Mouse (Mus musculus) lung, embryonic 15.5 days (tissue): ENCODE measurements around the gene G430095P16Rik. TPM values are rescaled to one million over a fixed set of nuclear protein-coding genes. Genes with fewer than 3 reads are reported as not detected.
A peak's percentile ranks its signal among the peaks of the same experiment; 100 is the strongest.

Experiments used
- ATAC-seq: fragments of 200-750 bp; cut with Nextera tagmentation; 2 replicates; pipeline ENCODE4 v1.8.0; 2017; ENCODE audit warnings: moderate number of reproducible peaks, borderline replicate concordance; ENCODE audit not compliant: low FRiP score, low TSS enrichment; ENCODE audit errors: extremely low read depth
- H3K27ac ChIP-seq: fragments of 300-500 bp; sonication (generic); 2 replicates; pipeline ENCODE4 v1.5.1; 2015; ENCODE audit warnings: moderate library complexity, mild to moderate bottlenecking, inconsistent platforms
- H3K27me3 ChIP-seq: fragments of 300-500 bp; sonication (generic); 2 replicates; pipeline ENCODE4 v1.6.1; 2015; ENCODE audit warnings: inconsistent platforms
- H3K36me3 ChIP-seq: fragments of 300-500 bp; sonication (generic); 2 replicates; pipeline ENCODE4 v1.6.1; 2015; ENCODE audit warnings: inconsistent platforms
- H3K4me1 ChIP-seq: fragments of 300-500 bp; sonication (generic); 2 replicates; pipeline ENCODE4 v1.6.1; 2015; ENCODE audit warnings: inconsistent platforms
- H3K4me2 ChIP-seq: fragments of 300-500 bp; sonication (generic); 2 replicates; pipeline ENCODE4 v1.6.1; 2015; ENCODE audit warnings: inconsistent platforms, mild to moderate bottlenecking, moderate library complexity
- H3K4me3 ChIP-seq: fragments of 300-500 bp; sonication (generic); 2 replicates; pipeline ENCODE4 v1.5.1; 2015; ENCODE audit warnings: mild to moderate bottlenecking, inconsistent platforms
- H3K9ac ChIP-seq: fragments of 300-500 bp; sonication (generic); 2 replicates; pipeline ENCODE4 v1.6.1; 2015; ENCODE audit warnings: inconsistent platforms
- H3K9me3 ChIP-seq: fragments of 300-500 bp; sonication (generic); 2 replicates; pipeline ENCODE4 v1.6.1; 2016; ENCODE audit warnings: inconsistent platforms
- WGBS: fragments of 180-500 bp; shearing (Covaris S2); methylation state at CpG from one replicate; pipeline ENCODE4 v1.1.7; 2015; 5-methylcytosine and 5-hydroxymethylcytosine counted together
- polyA plus RNA-seq: library from polyadenylated mRNA; unstranded; fragments of >200 nt; fragmentation: Nextera tagmentation; extraction: Ambion mirVana; gene quantifications from 2 replicates; pipeline ENCODE4 v1.2.1, GENCODE M21; 2015

Gene G430095P16Rik
- polyA plus RNA-seq, result 3.4 and 4.4 TPM in 2 replicates

DNA sequence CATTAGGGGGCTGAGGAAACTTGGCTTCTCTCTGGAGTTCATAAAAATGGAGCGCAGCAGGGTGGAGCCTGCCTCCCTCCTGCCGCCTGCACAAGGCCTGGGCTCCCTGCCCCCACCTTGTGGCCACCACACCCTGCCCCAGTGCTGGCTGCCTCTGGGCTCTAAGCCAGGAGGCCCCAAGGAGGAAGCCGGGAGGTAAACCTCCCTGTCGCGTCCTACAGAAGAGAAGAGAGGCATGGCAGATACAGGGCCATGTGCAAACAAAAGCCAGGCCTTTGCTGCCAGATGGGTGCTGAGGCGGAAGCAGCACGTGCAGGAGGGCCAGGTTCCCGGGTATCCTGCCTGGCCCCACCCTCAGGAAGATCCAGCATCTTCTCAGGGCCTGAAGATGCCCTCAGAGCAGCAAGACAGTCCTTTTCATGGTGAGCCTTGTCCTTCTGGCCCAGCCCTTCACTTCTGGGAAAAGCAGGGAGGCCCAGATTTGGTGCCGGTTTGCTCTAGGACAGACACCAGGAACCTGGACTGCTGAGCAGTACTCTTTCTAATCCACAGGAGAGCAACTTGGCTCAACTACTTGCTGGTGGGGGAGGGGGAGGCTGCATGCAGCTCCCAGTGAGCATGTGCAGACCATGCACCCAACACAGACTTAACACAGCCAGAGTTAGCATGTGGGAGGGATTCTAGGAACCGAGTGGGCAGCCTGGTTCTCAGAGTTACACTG lies at the start of gene G430095P16Rik:
TSS of gene G430095P16Rik (plus strand) at position 158 of the 721 bp plus-strand sequence.
- Histone ChIP-seq H3K36me3 (peaks cover 54% of the 10 kb centered on the region), H3K4me3 (peak within 1 kb of the TSS; percentile 8; the same call in 1 of the 2 replicates), H3K4me2 (peak within 1 kb of the TSS; percentile 38), H3K27ac (peak within 1 kb of the TSS; percentile 98), H3K9ac (peak within 1 kb of the TSS; percentile 23), H3K9me3 (no peaks in the 10 kb centered on the region), H3K27me3 (no peaks in the 10 kb centered on the region), H3K4me1 (peaks cover 83% of the 10 kb centered on the region)
- ATAC-seq, result peak; percentile 88
- 2% methylated on average over 10 of the region's 10 CpGs for WGBS

- WGBS, result 88% methylated on average over 5 of the region's 5 CpGs
- H3K4me1 ChIP-seq, result no peaks in the 10 kb centered on the region
- H3K36me3 ChIP-seq, result peaks cover 48% of the 10 kb centered on the region
Measured at GRCm38 (mm10) chr8:84677305-84677704, 45.5 kb upstream of the G430095P16Rik start.

GRCm38 (mm10) chr8:84681476-84681875 lies 41.3 kb upstream of the G430095P16Rik start:
- no peak overlapping the region for H3K4me3 ChIP-seq
- 78% methylated on average over 2 of the region's 2 CpGs for WGBS
- peaks cover 16% of the 10 kb centered on the region for H3K4me1 ChIP-seq
- no peak overlapping the region for H3K4me2 ChIP-seq
- no peak overlapping the region for H3K9ac ChIP-seq
- H3K36me3 ChIP-seq, result peaks cover 18% of the 10 kb centered on the region; the same call in 1 of the 2 replicates
- no peak for ATAC-seq
- no peak overlapping the region for H3K27ac ChIP-seq
- H3K27me3 ChIP-seq, result no peaks in the 10 kb centered on the region
- no peaks in the 10 kb centered on the region for H3K9me3 ChIP-seq

More at GRCm38 (mm10) chr8:84677305-84677704, 45.5 kb upstream of the G430095P16Rik start:
- no peaks in the 10 kb centered on the region for H3K27me3 ChIP-seq
- H3K9me3 ChIP-seq, result no peaks in the 10 kb centered on the region
- no peak overlapping the region for H3K4me3 ChIP-seq
- H3K4me2 ChIP-seq, result no peak overlapping the region
- H3K9ac ChIP-seq, result no peak overlapping the region
- no peak overlapping the region for H3K27ac ChIP-seq
- ATAC-seq, result no peak

- no peak overlapping the region for H3K27ac ChIP-seq
- no peak overlapping the region for H3K9ac ChIP-seq
- no peaks in the 10 kb centered on the region for H3K27me3 ChIP-seq
- H3K36me3 ChIP-seq, result 0 out of 2 replicates have a peak, but pooled peaks cover 13% of the 10 kb centered on the region
- H3K9me3 ChIP-seq, result no peaks in the 10 kb centered on the region
- H3K4me1 ChIP-seq, result peaks cover 19% of the 10 kb centered on the region
- no peak overlapping the region for H3K4me2 ChIP-seq
- H3K4me3 ChIP-seq, result no peak overlapping the region
- no peak for ATAC-seq
- WGBS, result 78% methylated on average over 2 of the region's 2 CpGs
Measured at GRCm38 (mm10) chr8:84682257-84682656, 40.5 kb upstream of the G430095P16Rik start.

DNA sequence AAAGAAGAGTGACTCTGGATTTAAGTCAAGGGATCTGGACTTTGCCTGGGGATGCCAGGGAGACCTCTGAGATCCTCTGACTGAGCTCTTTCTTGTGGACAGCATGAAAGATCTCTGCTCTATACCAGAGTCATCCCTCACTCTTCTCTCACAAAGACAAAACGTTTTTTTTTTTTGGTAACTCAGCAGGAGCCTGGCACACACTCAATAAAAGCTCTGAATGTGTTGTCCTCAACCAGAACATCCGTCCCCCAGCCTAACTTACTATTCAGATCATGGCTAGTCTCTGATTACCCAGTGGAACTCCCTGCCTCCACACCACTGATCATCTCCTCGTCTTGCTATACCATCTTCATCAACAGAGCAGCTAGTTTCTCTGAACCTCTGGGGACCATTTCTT lies 38.3 kb upstream of the G430095P16Rik start:
- H3K4me2 ChIP-seq, result no peak overlapping the region
- H3K27me3 ChIP-seq, result no peaks in the 10 kb centered on the region
- no peak overlapping the region for H3K4me3 ChIP-seq
- no peaks in the 10 kb centered on the region for H3K9me3 ChIP-seq
- 0 out of 2 replicates have a peak, but pooled peaks cover 11% of the 10 kb centered on the region for H3K36me3 ChIP-seq
- no peak for ATAC-seq
- H3K27ac ChIP-seq, result no peak overlapping the region
- peaks cover 30% of the 10 kb centered on the region for H3K4me1 ChIP-seq
- 49% methylated on average over 3 of the region's 3 CpGs for WGBS
- H3K9ac ChIP-seq, result no peak overlapping the region

- Histone ChIP-seq H3K9me3 (no peaks in the 10 kb centered on the region), H3K4me1 (peaks cover 42% of the 10 kb centered on the region)
- 11% methylated on average over 20 of the region's 20 CpGs for WGBS
Measured at GRCm38 (mm10) chr8:84686191-84687002, 36.4 kb upstream of the G430095P16Rik start, which contains the start of gene Trmt1. Gene Trmt1, plus strand, starts transcription at chr8:84686307.

DNA sequence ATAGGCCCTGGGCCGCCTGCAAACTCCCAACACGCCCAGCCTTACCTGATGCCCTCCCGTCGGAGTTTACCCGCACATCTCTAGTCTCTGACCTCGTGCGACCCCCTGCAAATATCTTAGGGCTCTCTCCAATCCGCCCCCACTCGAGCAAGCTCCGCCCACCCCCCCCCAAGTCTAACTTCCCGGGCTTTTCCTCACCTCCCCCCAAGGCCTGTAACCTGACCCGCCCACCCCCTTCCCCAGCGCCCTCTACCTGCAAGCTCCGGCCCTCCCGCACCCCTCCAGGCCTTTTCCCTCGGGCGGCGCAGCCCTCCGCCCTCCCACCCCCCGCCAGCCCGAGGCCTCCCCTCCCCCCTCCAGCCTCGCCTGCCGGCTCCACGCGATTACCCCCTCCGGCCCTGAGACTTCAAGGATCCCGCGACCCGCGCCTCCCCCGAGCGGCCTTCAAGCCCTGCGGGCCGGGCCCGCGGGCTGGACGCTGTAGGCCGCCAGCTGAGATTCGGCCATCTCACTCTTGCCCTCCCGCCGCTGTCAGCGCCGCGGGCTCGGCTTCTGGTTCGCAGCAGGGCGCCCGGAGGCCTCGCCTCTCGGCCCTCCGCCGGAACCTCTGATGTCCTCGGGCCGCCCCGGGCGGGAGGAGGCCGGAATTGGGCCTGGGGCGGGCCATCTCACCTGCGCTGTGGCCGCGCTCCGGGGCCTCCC lies 35.7 kb upstream of the G430095P16Rik start:
- peak overlapping the region; percentile 88 for H3K4me2 ChIP-seq
- ATAC-seq, result peak; percentile 53
- peak overlapping the region; percentile 94 for H3K27ac ChIP-seq
- H3K36me3 ChIP-seq, result peaks cover 17% of the 10 kb centered on the region
- peak overlapping the region; percentile 92 for H3K4me3 ChIP-seq
- peaks cover 42% of the 10 kb centered on the region for H3K4me1 ChIP-seq
- no peaks in the 10 kb centered on the region for H3K9me3 ChIP-seq
- H3K9ac ChIP-seq, result peak overlapping the region; percentile 99
- under 1% methylated on average over 56 of the region's 62 CpGs for WGBS
- no peaks in the 10 kb centered on the region for H3K27me3 ChIP-seq

More at GRCm38 (mm10) chr8:84686191-84687002, 36.4 kb upstream of the G430095P16Rik start, which contains the start of gene Trmt1:
- ATAC-seq, result peak; percentile 6
- Histone ChIP-seq H3K9ac (peak within 1 kb of the TSS; percentile 99), H3K4me3 (peak within 1 kb of the TSS; percentile 92), H3K36me3 (peaks cover 15% of the 10 kb centered on the region; the same call in 1 of the 2 replicates), H3K4me2 (peak within 1 kb of the TSS; percentile 88), H3K27ac (peak within 1 kb of the TSS; percentile 94), H3K27me3 (no peaks in the 10 kb centered on the region)

DNA sequence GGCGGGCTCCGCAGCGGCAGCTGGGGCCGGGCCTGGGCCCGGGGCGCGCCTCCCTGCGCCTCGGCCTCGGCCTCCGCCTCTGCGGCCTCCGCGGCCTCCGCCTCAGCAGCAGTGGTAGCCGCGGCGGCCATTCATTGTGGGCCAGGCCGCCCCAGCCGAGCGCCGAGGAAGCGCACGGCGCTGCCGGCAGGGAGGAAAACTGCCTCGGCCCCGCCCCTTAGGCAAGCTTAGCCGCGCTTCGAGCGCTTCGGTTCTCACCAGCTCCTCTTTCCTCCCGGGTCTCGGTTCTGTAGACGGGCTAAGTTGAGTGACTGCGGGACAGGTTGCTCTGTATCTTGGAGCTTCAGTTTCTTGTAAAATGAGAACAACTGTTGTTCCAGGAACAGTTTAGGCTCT lies 35.1 kb upstream of the G430095P16Rik start, which contains the start of gene Nacc1:
TSS of gene Nacc1 (minus strand) at position 158 of the 396 bp plus-strand sequence.
- Histone ChIP-seq H3K27me3 (no peaks in the 10 kb centered on the region), H3K9me3 (no peaks in the 10 kb centered on the region), H3K4me3 (peak within 1 kb of the TSS; percentile 92), H3K9ac (peak within 1 kb of the TSS; percentile 99), H3K4me2 (peak within 1 kb of the TSS; percentile 88), H3K4me1 (peaks cover 42% of the 10 kb centered on the region), H3K27ac (peak within 1 kb of the TSS; percentile 94), H3K36me3 (peaks cover 19% of the 10 kb centered on the region)
- peak; percentile 86 for ATAC-seq
- under 1% methylated on average over 36 of the region's 37 CpGs for WGBS

- Histone ChIP-seq H3K9ac (peak overlapping the region; percentile 75), H3K9me3 (no peaks in the 10 kb centered on the region), H3K4me1 (peaks cover 42% of the 10 kb centered on the region), H3K36me3 (peaks cover 18% of the 10 kb centered on the region), H3K4me3 (peak overlapping the region; percentile 91), H3K27ac (peak overlapping the region; percentile 49; the same call in 1 of the 2 replicates), H3K4me2 (peak overlapping the region; percentile 92), H3K27me3 (no peaks in the 10 kb centered on the region)
- ATAC-seq, result peak; percentile 84
- under 1% methylated on average over 47 of the region's 47 CpGs for WGBS
Measured at GRCm38 (mm10) chr8:84689091-84689915, 33.5 kb upstream of the G430095P16Rik start.

DNA sequence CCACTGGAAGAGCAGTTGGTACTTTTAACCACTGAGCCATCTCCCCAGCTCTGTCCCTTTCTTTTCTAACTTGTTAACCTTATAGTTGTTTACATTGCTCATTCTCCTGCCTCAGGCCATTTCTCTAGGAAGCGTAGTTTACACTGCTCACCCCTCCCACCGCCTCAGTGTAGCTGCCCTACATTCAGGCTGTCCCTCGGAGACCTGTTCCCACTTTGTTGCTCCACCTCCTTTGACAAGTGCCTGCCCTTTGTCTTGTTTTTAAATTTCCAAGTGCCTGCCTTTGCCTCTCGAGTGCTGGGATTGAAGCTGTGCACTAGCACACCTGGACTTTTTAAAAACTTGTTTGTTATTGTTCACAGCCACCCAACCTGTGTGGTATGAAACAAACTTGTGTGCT lies 29.5 kb upstream of the G430095P16Rik start:
- H3K4me3 ChIP-seq, result no peak overlapping the region
- 40% methylated on average over 4 of the region's 4 CpGs for WGBS

More for the DNA sequence above, 29.5 kb upstream of the G430095P16Rik start:
- Histone ChIP-seq H3K27me3 (no peaks in the 10 kb centered on the region), H3K27ac (no peak overlapping the region), H3K4me1 (peaks cover 18% of the 10 kb centered on the region), H3K9ac (no peak overlapping the region), H3K9me3 (no peaks in the 10 kb centered on the region), H3K36me3 (peaks cover 39% of the 10 kb centered on the region), H3K4me2 (no peak overlapping the region)
- no peak for ATAC-seq
